Mouse (Mus musculus): Measurements from ENCODE around the gene Epb42.

GRCm38 (mm10) chr2:121041098-121041497 lies 4.2 kb upstream of the Epb42 start:
- TF ChIP-seq CTCF (IDR thresholded peaks at IDR 0.05; ENCODE audit: extremely low read depth, insufficient read depth, insufficient read length, insufficient replicate concordance) (peak; percentile 5; the same call in 1 of the 2 replicates), POLR2A (IDR thresholded peaks at IDR 0.05; ENCODE audit: low read depth, low read length) (no peak)
